Mouse (Mus musculus): ENCODE measurements around the gene Ebf3. TPM values are rescaled to one million over a fixed set of nuclear protein-coding genes. Genes with fewer than 3 reads are reported as not detected.

Ebf3 gene
- polyA plus RNA-seq, 1 experiment from 2014 or later, result not detected

GRCm38 (mm10) chr7:137199533-137199932 lies 114.7 kb downstream of the Ebf3 start:
- Histone ChIP-seq H3K9me3 (replicated peaks; ENCODE audit: control insufficient read depth, low read length) (no peaks in the 10 kb centered on the region), H3K4me2 (ENCODE audit: low read depth, low read length) (no peak overlapping the region), H3K4me1 (ENCODE audit: control insufficient read depth, low read depth, low read length) (no peaks in the 10 kb centered on the region), H3K9ac (ENCODE audit: low read depth, low read length) (no peak overlapping the region), H3K36me3 (ENCODE audit: control insufficient read depth, insufficient read depth) (no peaks in the 10 kb centered on the region), H3K4me3 (ENCODE audit: low read depth, low read length) (no peak overlapping the region), H3K27me3 (ENCODE audit: control insufficient read depth, insufficient read depth, low read depth, low read length) (no peaks in the 10 kb centered on the region), H3K27ac (ENCODE audit: low read length) (no peak overlapping the region)
- 66% methylated on average over 4 of the region's 4 CpGs for WGBS (ENCODE audit: insufficient replicate concordance)
- no peak for ATAC-seq (ENCODE audit: low read depth)

GRCm38 (mm10) chr7:137198921-137199320 lies 115.3 kb downstream of the Ebf3 start:
- 81% methylated on average over 15 of the region's 15 CpGs for WGBS (ENCODE audit: insufficient replicate concordance)
- Histone ChIP-seq H3K27me3 (ENCODE audit: control insufficient read depth, insufficient read depth, low read depth, low read length) (no peaks in the 10 kb centered on the region), H3K27ac (ENCODE audit: low read length) (no peak overlapping the region), H3K4me3 (ENCODE audit: low read depth, low read length) (no peak overlapping the region), H3K4me2 (ENCODE audit: low read depth, low read length) (no peak overlapping the region), H3K9me3 (replicated peaks; ENCODE audit: control insufficient read depth, low read length) (no peaks in the 10 kb centered on the region), H3K9ac (ENCODE audit: low read depth, low read length) (no peak overlapping the region), H3K36me3 (ENCODE audit: control insufficient read depth, insufficient read depth) (no peaks in the 10 kb centered on the region), H3K4me1 (ENCODE audit: control insufficient read depth, low read depth, low read length) (no peaks in the 10 kb centered on the region)
- no peak for ATAC-seq (ENCODE audit: low read depth)

GRCm38 (mm10) chr7:137197118-137198030 lies 116.9 kb downstream of the Ebf3 start:
- Histone ChIP-seq H3K9me3 (replicated peaks; ENCODE audit: control insufficient read depth, low read length) (no peaks in the 10 kb centered on the region), H3K4me1 (ENCODE audit: control insufficient read depth, low read depth, low read length) (no peaks in the 10 kb centered on the region), H3K36me3 (ENCODE audit: control insufficient read depth, insufficient read depth) (no peaks in the 10 kb centered on the region), H3K27ac (ENCODE audit: low read length) (no peak overlapping the region), H3K4me2 (ENCODE audit: low read depth, low read length) (no peak overlapping the region), H3K4me3 (ENCODE audit: low read depth, low read length) (no peak overlapping the region), H3K9ac (ENCODE audit: low read depth, low read length) (no peak overlapping the region), H3K27me3 (ENCODE audit: control insufficient read depth, insufficient read depth, low read depth, low read length) (no peaks in the 10 kb centered on the region)
- 77% methylated on average over 23 of the region's 23 CpGs for WGBS (ENCODE audit: insufficient replicate concordance)
- no peak for ATAC-seq (ENCODE audit: low read depth)

GRCm38 (mm10) chr7:137196536-137196935 lies 117.7 kb downstream of the Ebf3 start:
- Histone ChIP-seq H3K4me3 (ENCODE audit: low read depth, low read length) (no peak overlapping the region), H3K27me3 (ENCODE audit: control insufficient read depth, insufficient read depth, low read depth, low read length) (no peaks in the 10 kb centered on the region), H3K4me2 (ENCODE audit: low read depth, low read length) (no peak overlapping the region), H3K9me3 (replicated peaks; ENCODE audit: control insufficient read depth, low read length) (no peaks in the 10 kb centered on the region), H3K36me3 (ENCODE audit: control insufficient read depth, insufficient read depth) (no peaks in the 10 kb centered on the region), H3K27ac (ENCODE audit: low read length) (no peak overlapping the region), H3K4me1 (ENCODE audit: control insufficient read depth, low read depth, low read length) (no peaks in the 10 kb centered on the region), H3K9ac (ENCODE audit: low read depth, low read length) (no peak overlapping the region)
- no peak for ATAC-seq (ENCODE audit: low read depth)
- 58% methylated on average over 6 of the region's 6 CpGs for WGBS (ENCODE audit: insufficient replicate concordance)

- H3K9ac ChIP-seq (ENCODE audit: low read depth, low read length), result no peak overlapping the region
- WGBS (ENCODE audit: insufficient replicate concordance), result 69% methylated on average over 7 of the region's 7 CpGs
Observed at GRCm38 (mm10) chr7:137192776-137193278, 121.4 kb downstream of the Ebf3 start.

GRCm38 (mm10) chr7:137191889-137192288 lies 122.4 kb downstream of the Ebf3 start:
- H3K9me3 ChIP-seq (replicated peaks; ENCODE audit: control insufficient read depth, low read length), result no peaks in the 10 kb centered on the region
- no peak for ATAC-seq (ENCODE audit: low read depth)
- H3K36me3 ChIP-seq (ENCODE audit: control insufficient read depth, insufficient read depth), result no peaks in the 10 kb centered on the region
- 48% methylated on average over 12 of the region's 12 CpGs for WGBS (ENCODE audit: insufficient replicate concordance)
- no peak overlapping the region for H3K9ac ChIP-seq (ENCODE audit: low read depth, low read length)
- H3K4me2 ChIP-seq (ENCODE audit: low read depth, low read length), result no peak overlapping the region
- no peaks in the 10 kb centered on the region for H3K27me3 ChIP-seq (ENCODE audit: control insufficient read depth, insufficient read depth, low read depth, low read length)
- no peak overlapping the region for H3K27ac ChIP-seq (ENCODE audit: low read length)
- H3K4me1 ChIP-seq (ENCODE audit: control insufficient read depth, low read depth, low read length), result no peaks in the 10 kb centered on the region
- H3K4me3 ChIP-seq (ENCODE audit: low read depth, low read length), result no peak overlapping the region

More at GRCm38 (mm10) chr7:137192776-137193278, 121.4 kb downstream of the Ebf3 start:
- Histone ChIP-seq H3K27ac (ENCODE audit: low read length) (no peak overlapping the region), H3K27me3 (ENCODE audit: control insufficient read depth, insufficient read depth, low read depth, low read length) (no peaks in the 10 kb centered on the region), H3K4me3 (ENCODE audit: low read depth, low read length) (no peak overlapping the region), H3K4me2 (ENCODE audit: low read depth, low read length) (no peak overlapping the region), H3K9me3 (replicated peaks; ENCODE audit: control insufficient read depth, low read length) (no peaks in the 10 kb centered on the region), H3K36me3 (ENCODE audit: control insufficient read depth, insufficient read depth) (no peaks in the 10 kb centered on the region), H3K4me1 (ENCODE audit: control insufficient read depth, low read depth, low read length) (no peaks in the 10 kb centered on the region)
- ATAC-seq (ENCODE audit: low read depth), result no peak

- Histone ChIP-seq H3K27ac (ENCODE audit: low read length) (no peak overlapping the region), H3K4me2 (ENCODE audit: low read depth, low read length) (no peak overlapping the region), H3K27me3 (ENCODE audit: control insufficient read depth, insufficient read depth, low read depth, low read length) (no peaks in the 10 kb centered on the region), H3K4me1 (ENCODE audit: control insufficient read depth, low read depth, low read length) (no peaks in the 10 kb centered on the region), H3K9me3 (replicated peaks; ENCODE audit: control insufficient read depth, low read length) (no peaks in the 10 kb centered on the region), H3K36me3 (ENCODE audit: control insufficient read depth, insufficient read depth) (no peaks in the 10 kb centered on the region), H3K4me3 (ENCODE audit: low read depth, low read length) (no peak overlapping the region), H3K9ac (ENCODE audit: low read depth, low read length) (no peak overlapping the region)
- WGBS (ENCODE audit: insufficient replicate concordance), result 56% methylated on average over 9 of the region's 9 CpGs
- no peak for ATAC-seq (ENCODE audit: low read depth)
Observed at GRCm38 (mm10) chr7:137172278-137172677, 142.0 kb downstream of the Ebf3 start.

- H3K4me2 ChIP-seq (ENCODE audit: low read depth, low read length), result no peak overlapping the region
- H3K4me3 ChIP-seq (ENCODE audit: low read depth, low read length), result no peak overlapping the region
- no peaks in the 10 kb centered on the region for H3K27me3 ChIP-seq (ENCODE audit: control insufficient read depth, insufficient read depth, low read depth, low read length)
- H3K4me1 ChIP-seq (ENCODE audit: control insufficient read depth, low read depth, low read length), result no peaks in the 10 kb centered on the region
- H3K27ac ChIP-seq (ENCODE audit: low read length), result no peak overlapping the region
- no peak overlapping the region for H3K9ac ChIP-seq (ENCODE audit: low read depth, low read length)
- H3K36me3 ChIP-seq (ENCODE audit: control insufficient read depth, insufficient read depth), result no peaks in the 10 kb centered on the region
- no peak for ATAC-seq (ENCODE audit: low read depth)
- H3K9me3 ChIP-seq (replicated peaks; ENCODE audit: control insufficient read depth, low read length), result no peaks in the 10 kb centered on the region
Observed at GRCm38 (mm10) chr7:137159086-137159485, 155.2 kb downstream of the Ebf3 start.

GRCm38 (mm10) chr7:137154623-137155022 lies 159.6 kb downstream of the Ebf3 start:
- 38% methylated on average over 2 of the region's 2 CpGs for WGBS (ENCODE audit: insufficient replicate concordance)

More at GRCm38 (mm10) chr7:137154623-137155022, 159.6 kb downstream of the Ebf3 start:
- no peaks in the 10 kb centered on the region for H3K27me3 ChIP-seq (ENCODE audit: control insufficient read depth, insufficient read depth, low read depth, low read length)
- no peaks in the 10 kb centered on the region for H3K9me3 ChIP-seq (replicated peaks; ENCODE audit: control insufficient read depth, low read length)
- no peak for ATAC-seq (ENCODE audit: low read depth)
- H3K9ac ChIP-seq (ENCODE audit: low read depth, low read length), result no peak overlapping the region
- H3K36me3 ChIP-seq (ENCODE audit: control insufficient read depth, insufficient read depth), result no peaks in the 10 kb centered on the region
- H3K27ac ChIP-seq (ENCODE audit: low read length), result no peak overlapping the region
- H3K4me3 ChIP-seq (ENCODE audit: low read depth, low read length), result no peak overlapping the region
- no peaks in the 10 kb centered on the region for H3K4me1 ChIP-seq (ENCODE audit: control insufficient read depth, low read depth, low read length)
- H3K4me2 ChIP-seq (ENCODE audit: low read depth, low read length), result no peak overlapping the region
